Mouse (Mus musculus) G1E-ER4 (cell line): ENCODE measurements around the gene Mkrn1. TPM values are rescaled to one million over a fixed set of nuclear protein-coding genes. Genes with fewer than 3 reads are reported as not detected.

ENCODE experiments used
- GATA1 ChIP-seq: IDR thresholded peaks from one replicate; pipeline ENCODE4 v1.8.0; 2012; ENCODE audit warnings: low read length, inconsistent platforms
- polyA plus RNA-seq: library from polyadenylated mRNA; stranded (reverse); fragments of >175 nt; gene quantifications from 2 replicates; pipeline ENCODE4 v1.2.3, GENCODE M21; 2012

Gene Mkrn1
- polyA plus RNA-seq, 1 experiment: 96.9 TPM

- TF ChIP-seq GATA1: no peak
Observed at GRCm38 (mm10) chr6:39372042-39372441, 48.2 kb downstream of the Mkrn1 start.

GRCm38 (mm10) chr6:39369631-39370030 is 50.6 kb downstream of the Mkrn1 start:
- TF ChIP-seq GATA1: no peak

- TF ChIP-seq GATA1: no peak
Observed at GRCm38 (mm10) chr6:39362684-39363083, 57.6 kb downstream of the Mkrn1 start.

GRCm38 (mm10) chr6:39348946-39349345 is 71.3 kb downstream of the Mkrn1 start:
- TF ChIP-seq GATA1: no peak

- TF ChIP-seq GATA1: no peak
Observed at GRCm38 (mm10) chr6:39347880-39348814, 72.1 kb downstream of the Mkrn1 start.

Other genes with a start within 250 kb of the Mkrn1 start
- gene Kdm7a, start 213.7 kb downstream of the Mkrn1 start, polyA plus RNA-seq: 0.55 TPM in 2 replicates
- 2.3 and 3.6 TPM in 2 replicates for gene Slc37a3, start 42.8 kb downstream of the Mkrn1 start, polyA plus RNA-seq
- gene Rab19, start 39.3 kb downstream of the Mkrn1 start, polyA plus RNA-seq: 0.06 TPM in 1 of 2 replicates, not detected in the other
- gene Dennd2a, start 137.4 kb upstream of the Mkrn1 start, polyA plus RNA-seq: not detected in 2 replicates
- gene Adck2, start 153.4 kb upstream of the Mkrn1 start, polyA plus RNA-seq: 10.9 and 12.2 TPM in 2 replicates
- not detected in 2 replicates for gene Gm42420, start 165.3 kb upstream of the Mkrn1 start, polyA plus RNA-seq
- 226 and 271 TPM in 2 replicates for gene Ndufb2, start 172.1 kb upstream of the Mkrn1 start, polyA plus RNA-seq